Mouse (Mus musculus): ENCODE measurements around the gene Gpr152.

Gene Gpr152

DNA sequence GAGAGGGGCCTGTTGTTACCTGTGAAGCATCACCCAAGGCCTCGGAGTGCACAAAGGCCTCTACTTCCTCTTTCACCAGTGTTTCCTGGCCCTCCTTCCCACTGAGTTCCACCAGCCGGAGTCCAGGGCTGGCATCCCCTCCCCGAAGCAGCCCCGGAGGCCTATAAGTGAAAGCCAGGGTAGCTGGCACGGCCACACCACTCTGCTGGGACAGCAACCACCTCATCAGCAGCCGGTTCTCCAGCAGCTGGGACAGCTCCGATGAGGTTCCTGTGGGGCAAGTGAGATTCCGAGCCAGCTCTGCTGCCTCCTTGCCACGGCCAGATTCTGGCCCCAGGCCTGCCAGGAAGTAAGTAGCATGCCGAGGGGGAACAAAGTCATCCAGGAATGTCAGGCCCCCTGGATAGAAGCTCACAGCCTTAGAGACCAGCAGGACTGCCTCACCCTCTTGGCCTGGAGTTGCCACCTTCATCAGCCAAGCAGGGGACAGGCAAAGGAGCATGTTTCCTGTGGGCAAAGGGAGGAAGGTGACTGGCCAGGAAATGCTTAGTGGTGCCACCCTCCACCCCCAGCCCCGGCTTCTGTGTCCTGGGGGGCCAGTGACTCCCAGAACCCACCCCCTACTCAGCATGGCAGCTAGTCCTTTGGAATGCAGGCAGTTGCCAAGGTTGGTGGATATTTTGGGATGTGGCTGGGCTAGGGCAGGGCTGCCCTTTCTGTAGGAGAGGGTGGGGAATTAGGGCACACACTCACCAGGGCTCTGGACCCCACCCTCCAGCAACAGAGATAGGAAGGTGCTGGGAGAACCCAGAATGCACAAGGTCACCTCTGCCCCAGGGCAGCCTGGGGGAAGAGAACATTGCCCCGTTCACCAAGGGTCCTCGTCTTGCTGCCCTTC lies 32.1 kb downstream of the Gpr152 start:
- no peak for DNase-seq (ENCODE audit: low spot score)

DNA sequence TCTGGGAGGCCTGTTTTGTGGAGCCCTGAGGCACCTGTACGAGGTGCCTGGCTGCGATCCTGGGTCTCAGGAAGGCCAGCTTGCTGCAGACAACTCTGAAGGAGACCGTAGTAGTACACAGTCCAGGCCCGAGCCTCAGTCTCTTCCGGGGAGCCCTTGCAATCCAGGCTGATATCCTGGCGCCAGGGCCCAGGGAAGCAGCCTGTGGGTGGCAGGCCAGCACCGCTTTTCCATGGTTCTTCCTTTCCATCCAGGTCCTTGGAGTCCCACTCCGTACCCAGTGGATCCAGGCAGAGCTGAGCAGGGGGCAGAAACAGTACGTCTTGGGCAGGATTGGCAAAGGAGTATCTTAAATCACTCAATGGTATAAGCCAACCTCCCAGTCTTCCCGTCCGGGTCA lies 33.3 kb downstream of the Gpr152 start:
- DNase-seq (ENCODE audit: low spot score): no peak

- DNase-seq (ENCODE audit: low spot score): peak; percentile 75
Measured at GRCm38 (mm10) chr19:4175368-4175947, 35.9 kb downstream of the Gpr152 start, which contains the start of gene Carns1. TSS of gene Carns1 (minus strand) at chr19:4175479.

DNA sequence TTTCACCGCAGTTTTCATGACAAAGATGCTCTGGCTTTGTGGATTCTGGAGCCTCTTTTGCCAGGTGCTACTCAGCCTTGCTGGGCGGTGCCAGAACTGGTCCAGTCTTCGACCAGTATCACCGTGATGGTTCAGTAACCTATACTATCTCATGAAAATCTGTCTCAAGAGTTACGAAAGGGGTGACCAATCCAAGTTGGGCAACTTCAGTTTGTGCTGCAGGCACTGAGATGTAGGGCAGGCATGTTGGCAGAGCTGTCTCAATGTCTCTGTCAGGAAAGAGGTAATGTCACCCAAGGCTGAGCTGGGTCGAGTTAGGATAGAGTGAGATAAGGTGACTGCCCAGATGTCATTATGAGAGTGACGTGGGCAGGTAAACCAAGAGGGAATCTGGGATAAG lies 40.8 kb downstream of the Gpr152 start:
- no peak for DNase-seq (ENCODE audit: low spot score)

- no peak for DNase-seq (ENCODE audit: low spot score)
Measured at GRCm38 (mm10) chr19:4181892-4182291, 42.3 kb downstream of the Gpr152 start.

DNA sequence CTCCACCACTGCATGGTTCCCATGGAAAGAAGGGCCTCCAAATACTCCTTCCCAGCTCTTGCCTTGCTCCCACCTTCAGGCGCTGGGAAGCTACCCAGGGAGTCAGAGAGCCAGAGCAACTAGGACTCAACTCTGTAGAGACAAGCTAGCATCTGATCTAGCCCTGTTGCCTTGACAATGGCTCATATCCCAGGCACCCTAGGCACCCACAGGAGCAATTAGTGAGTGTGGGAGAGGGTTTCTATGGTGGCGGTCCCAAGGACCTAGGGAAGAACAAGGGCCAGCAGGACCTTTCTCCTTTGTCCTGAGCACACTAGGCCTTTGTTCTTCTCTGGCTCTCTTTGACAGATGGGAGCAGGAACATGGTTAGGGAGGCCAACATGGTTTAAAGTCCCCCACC lies 44.1 kb downstream of the Gpr152 start:
- no peak for DNase-seq (ENCODE audit: low spot score)

- DNase-seq (ENCODE audit: low spot score): no peak
Measured at GRCm38 (mm10) chr19:4184976-4185975, 45.7 kb downstream of the Gpr152 start.

- DNase-seq (ENCODE audit: low spot score): no peak
Measured at GRCm38 (mm10) chr19:4187303-4187702, 47.7 kb downstream of the Gpr152 start.

GRCm38 (mm10) chr19:4189051-4189620 lies 49.5 kb downstream of the Gpr152 start:
- DNase-seq (ENCODE audit: low spot score): no peak

DNA sequence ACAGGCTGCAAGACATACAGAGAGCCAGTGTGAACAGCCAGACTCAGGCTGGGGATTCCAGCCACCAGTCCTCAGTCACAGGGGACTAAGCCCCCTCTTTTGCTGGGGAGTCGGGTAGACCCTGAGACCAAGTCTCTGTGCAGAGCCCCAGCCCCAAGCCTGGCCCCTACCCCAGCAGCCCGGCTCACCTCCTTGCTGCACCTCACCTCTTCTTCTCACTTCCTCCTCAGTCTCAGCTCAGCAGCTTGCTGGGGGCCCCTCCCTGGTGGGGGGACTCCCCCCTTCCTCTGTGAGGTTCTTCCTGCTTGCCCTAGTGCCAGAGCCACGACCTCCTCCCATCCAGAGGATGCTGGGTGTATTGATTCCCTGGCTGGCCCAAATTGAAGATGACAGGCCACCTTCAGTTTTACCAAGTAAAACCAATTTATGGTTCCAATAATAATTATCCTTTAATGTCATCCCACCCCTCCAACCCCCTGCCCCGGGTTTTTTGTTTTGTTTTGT lies 51.3 kb downstream of the Gpr152 start, which contains the start of gene Tbc1d10c:
Gene Tbc1d10c (minus strand): TSS at position 454 of the 504 bp plus-strand sequence.
- DNase-seq (ENCODE audit: low spot score): no peak

- peak; percentile 99 for DNase-seq (ENCODE audit: low spot score)
Measured at GRCm38 (mm10) chr19:4191528-4192250, 52.1 kb downstream of the Gpr152 start, which contains the start of gene Ppp1ca. TSS of gene Ppp1ca (plus strand) at chr19:4192065.

DNA sequence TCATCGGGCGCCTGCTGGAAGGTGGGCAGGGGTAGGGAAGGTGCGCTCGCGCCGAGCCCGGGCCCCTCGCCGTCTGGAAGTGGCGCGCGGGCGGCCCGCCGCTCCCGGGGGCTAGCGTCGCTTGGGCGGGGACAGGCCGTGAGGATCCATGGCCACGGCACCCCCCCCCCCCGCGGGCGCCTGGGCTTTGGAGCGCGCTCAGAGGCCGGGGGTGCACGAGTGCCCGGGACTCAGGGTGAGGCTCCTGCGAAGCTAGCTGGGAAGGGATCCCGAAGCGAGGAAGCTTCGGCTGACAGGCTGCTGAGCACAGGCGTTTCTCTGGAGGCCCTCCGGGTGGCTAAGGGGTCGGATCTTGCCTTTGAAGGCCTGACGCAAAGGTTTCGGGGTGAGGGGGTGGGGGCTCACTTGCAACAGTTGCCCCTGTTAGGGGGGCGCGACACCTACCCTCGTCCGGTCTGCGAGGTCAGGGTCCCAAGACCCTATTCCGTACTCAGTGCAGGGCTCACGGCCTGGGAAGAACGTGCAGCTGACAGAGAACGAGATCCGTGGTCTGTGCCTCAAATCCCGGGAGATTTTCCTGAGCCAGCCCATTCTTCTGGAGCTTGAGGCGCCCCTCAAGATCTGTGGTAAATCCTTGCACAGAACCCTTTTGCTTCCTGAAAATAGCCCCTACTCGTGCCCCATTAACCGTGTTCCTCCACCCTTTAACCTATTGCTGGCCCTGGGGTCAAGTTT lies 52.8 kb downstream of the Gpr152 start:
- no peak for DNase-seq (ENCODE audit: low spot score)

DNA sequence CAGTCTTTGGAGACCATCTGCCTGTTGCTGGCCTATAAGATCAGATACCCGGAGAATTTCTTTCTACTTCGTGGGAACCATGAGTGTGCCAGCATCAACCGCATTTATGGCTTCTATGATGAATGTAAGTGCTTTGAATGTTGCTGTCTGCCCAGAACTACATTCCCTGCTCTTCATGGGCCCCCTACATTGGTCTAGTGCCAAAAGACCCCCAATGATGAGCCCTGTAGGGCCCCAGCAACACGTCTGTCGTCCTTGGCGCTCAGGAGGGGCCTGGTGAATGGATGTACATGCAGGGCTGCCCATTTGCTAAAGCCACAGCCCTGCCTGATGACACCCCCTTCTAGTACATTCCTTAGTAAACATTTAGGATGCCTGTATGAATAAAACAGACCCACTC lies 53.5 kb downstream of the Gpr152 start:
- DNase-seq (ENCODE audit: low spot score): no peak

- no peak for DNase-seq (ENCODE audit: low spot score)
Measured at GRCm38 (mm10) chr19:4194021-4194724, 54.6 kb downstream of the Gpr152 start.

DNA sequence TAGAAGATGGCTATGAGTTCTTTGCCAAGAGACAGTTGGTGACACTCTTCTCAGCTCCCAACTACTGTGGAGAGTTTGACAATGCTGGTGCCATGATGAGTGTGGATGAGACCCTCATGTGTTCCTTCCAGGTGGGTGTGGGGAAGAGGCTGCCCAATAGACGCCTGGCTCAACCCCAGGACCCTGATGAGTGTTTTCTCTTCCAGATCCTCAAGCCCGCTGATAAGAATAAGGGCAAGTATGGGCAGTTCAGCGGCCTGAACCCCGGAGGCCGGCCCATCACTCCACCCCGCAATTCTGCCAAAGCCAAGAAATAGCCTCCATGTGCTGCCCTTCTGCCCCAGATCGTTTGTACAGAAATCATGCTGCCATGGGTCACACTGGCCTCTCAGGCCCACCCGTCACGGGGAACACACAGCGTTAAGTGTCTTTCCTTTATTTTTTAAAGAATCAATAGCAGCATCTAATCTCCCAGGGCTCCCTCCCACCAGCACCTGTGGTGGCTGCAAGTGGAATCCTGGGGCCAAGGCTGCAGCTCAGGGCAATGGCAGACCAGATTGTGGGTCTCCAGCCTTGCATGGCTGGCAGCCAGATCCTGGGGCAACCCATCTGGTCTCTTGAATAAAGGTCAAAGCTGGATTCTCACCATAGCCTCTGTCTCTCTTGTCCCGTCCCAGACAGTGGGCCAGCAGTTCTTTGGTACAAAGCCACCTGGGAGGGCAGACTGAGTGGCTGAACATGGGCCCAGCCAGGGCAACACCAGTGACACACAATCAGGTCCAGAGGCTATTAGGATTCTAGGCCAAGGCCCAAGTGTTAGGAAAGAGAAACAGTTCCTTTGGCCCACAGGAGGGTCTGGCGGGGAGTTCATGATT lies 55.4 kb downstream of the Gpr152 start:
- DNase-seq (ENCODE audit: low spot score): no peak
